Mouse (Mus musculus) kidney, postnatal 0 days (tissue): ENCODE results near the gene Il20. TPM values are rescaled to one million over a fixed set of nuclear protein-coding genes. Genes with fewer than 3 reads are reported as not detected.
A peak's percentile ranks its signal among the peaks of the same experiment; 100 is the strongest.

Experiments
- ATAC-seq: fragments of 200-750 bp; cut with Nextera tagmentation; replicated peaks from 2 replicates; pipeline ENCODE4 v1.8.0; 2017; ENCODE audit warnings: low read depth, moderate number of reproducible peaks, moderate TSS enrichment, moderate library complexity; ENCODE audit not compliant: low FRiP score
- DNase-seq: peaks from one replicate; pipeline ENCODE4 v3.0.0-alpha.2; 2016; ENCODE audit warnings: low spot score
- H3K27ac ChIP-seq: fragments of 300-500 bp; sonication (generic); 2 replicates; pipeline ENCODE4 v1.5.1; 2014; ENCODE audit warnings: mild to moderate bottlenecking
- H3K27me3 ChIP-seq: fragments of 300-500 bp; sonication (generic); 2 replicates; pipeline ENCODE4 v1.6.1; 2014; ENCODE audit warnings: low read length, mixed read lengths; ENCODE audit not compliant: insufficient read depth
- H3K36me3 ChIP-seq: fragments of 300-500 bp; sonication (generic); 2 replicates; pipeline ENCODE4 v1.6.1; 2014; ENCODE audit warnings: low read length, mixed read lengths; ENCODE audit not compliant: insufficient read depth
- H3K4me1 ChIP-seq: fragments of 300-500 bp; sonication (generic); replicated peaks from 2 replicates; pipeline ENCODE4 v1.6.1; 2014; ENCODE audit warnings: antibody characterized with exemption, low read length, mixed read lengths; ENCODE audit not compliant: insufficient read depth
- H3K4me2 ChIP-seq: fragments of 300-500 bp; sonication (generic); 2 replicates; pipeline ENCODE4 v1.6.1; 2014; ENCODE audit warnings: mild to moderate bottlenecking, low read length, moderate library complexity, mixed read lengths
- H3K4me3 ChIP-seq: fragments of 300-500 bp; sonication (generic); replicated peaks from 2 replicates; pipeline ENCODE4 v1.5.1; 2014; ENCODE audit warnings: low read depth, low read length
- H3K9ac ChIP-seq: fragments of 300-500 bp; sonication (generic); 2 replicates; pipeline ENCODE4 v1.6.1; 2014; ENCODE audit warnings: low read depth, low read length
- H3K9me3 ChIP-seq: fragments of 300-500 bp; sonication (generic); replicated peaks from 2 replicates; pipeline ENCODE4 v1.6.1; 2016; ENCODE audit warnings: low read length, inconsistent platforms, mixed read lengths
- CTCF ChIP-seq: IDR thresholded peaks from 2 replicates; pipeline ENCODE4 v1.5.1; 2016; ENCODE audit warnings: antibody characterized with exemption, low read depth, mild to moderate bottlenecking, moderate library complexity
- WGBS: fragments of 180-500 bp; shearing (Covaris S2); extraction: QIAGEN DNeasy Blood & Tissue Kit; methylation state at CpG from one replicate; pipeline ENCODE4 v1.1.7; 2014; 5-methylcytosine and 5-hydroxymethylcytosine counted together
- polyA plus RNA-seq: library from polyadenylated mRNA; unstranded; fragments of >200 nt; fragmentation: Nextera tagmentation; extraction: Ambion mirVana; gene quantifications from 2 replicates; pipeline ENCODE4 v1.2.1, GENCODE M21; 2015

Gene Il20
- not detected in 2 replicates for polyA plus RNA-seq

GRCm38 (mm10) chr1:130911401-130912010 lies at the start of gene Il20:
TSS of gene Il20 (minus strand) at chr1:130911451.
- DNase-seq, result no peak
- Histone ChIP-seq H3K27me3 (no peaks in the 10 kb centered on the region), H3K4me1 (no peaks in the 10 kb centered on the region), H3K36me3 (no peaks in the 10 kb centered on the region), H3K9ac (no peak within 1 kb of the TSS), H3K4me3 (no peak within 1 kb of the TSS), H3K9me3 (no peaks in the 10 kb centered on the region), H3K4me2 (no peak within 1 kb of the TSS), H3K27ac (no peak within 1 kb of the TSS)
- no peak for TF ChIP-seq CTCF
- ATAC-seq, result no peak
- 82% methylated on average over 12 of the region's 12 CpGs for WGBS

DNA sequence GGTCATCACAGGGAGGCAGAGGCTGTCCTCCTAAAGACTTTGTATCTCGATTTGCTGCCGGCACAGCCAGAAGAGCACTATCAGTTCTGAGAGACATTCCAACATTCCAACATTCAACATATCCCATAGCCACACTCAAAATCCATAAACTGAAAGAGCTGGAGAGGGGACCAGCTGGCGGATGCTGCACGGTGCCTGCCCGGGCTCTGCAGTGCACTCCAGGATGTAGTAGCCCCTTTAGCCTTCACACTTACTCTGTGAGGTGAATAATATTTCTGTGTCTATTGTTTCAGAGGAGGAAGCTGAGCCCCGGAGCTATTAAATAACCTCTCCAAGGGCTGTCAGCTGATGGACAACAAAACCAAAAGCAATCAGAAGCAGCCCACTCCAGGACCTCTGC lies 35.7 kb upstream of the Il20 start:
- H3K4me3 ChIP-seq, result no peak overlapping the region
- no peaks in the 10 kb centered on the region for H3K4me1 ChIP-seq
- TF ChIP-seq CTCF, result no peak
- DNase-seq (peak; percentile 58), ATAC-seq (no peak)
- WGBS, result 27% methylated on average over 6 of the region's 6 CpGs
- no peak overlapping the region for H3K9ac ChIP-seq
- H3K27me3 ChIP-seq, result no peaks in the 10 kb centered on the region
- H3K36me3 ChIP-seq, result no peaks in the 10 kb centered on the region
- no peaks in the 10 kb centered on the region for H3K9me3 ChIP-seq
- H3K4me2 ChIP-seq, result no peak overlapping the region; the same call in 1 of the 2 replicates
- H3K27ac ChIP-seq, result no peak overlapping the region

GRCm38 (mm10) chr1:130941801-130942200 lies 30.6 kb upstream of the Il20 start:
- no peaks in the 10 kb centered on the region for H3K36me3 ChIP-seq
- no peak for TF ChIP-seq CTCF
- no peak overlapping the region for H3K27ac ChIP-seq
- WGBS, result 21% methylated on average over 3 of the region's 3 CpGs
- H3K4me3 ChIP-seq, result no peak overlapping the region
- H3K27me3 ChIP-seq, result no peaks in the 10 kb centered on the region
- ATAC-seq (no peak), DNase-seq (peak; percentile 6)
- no peaks in the 10 kb centered on the region for H3K4me1 ChIP-seq
- H3K9ac ChIP-seq, result no peak overlapping the region
- no peaks in the 10 kb centered on the region for H3K9me3 ChIP-seq
- no peak overlapping the region for H3K4me2 ChIP-seq

GRCm38 (mm10) chr1:130940065-130940687 lies 28.9 kb upstream of the Il20 start, which contains the start of gene Il19:
TSS of gene Il19 (minus strand) at chr1:130940115.
- 55% methylated on average over 4 of the region's 4 CpGs for WGBS
- DNase-seq, result no peak

DNA sequence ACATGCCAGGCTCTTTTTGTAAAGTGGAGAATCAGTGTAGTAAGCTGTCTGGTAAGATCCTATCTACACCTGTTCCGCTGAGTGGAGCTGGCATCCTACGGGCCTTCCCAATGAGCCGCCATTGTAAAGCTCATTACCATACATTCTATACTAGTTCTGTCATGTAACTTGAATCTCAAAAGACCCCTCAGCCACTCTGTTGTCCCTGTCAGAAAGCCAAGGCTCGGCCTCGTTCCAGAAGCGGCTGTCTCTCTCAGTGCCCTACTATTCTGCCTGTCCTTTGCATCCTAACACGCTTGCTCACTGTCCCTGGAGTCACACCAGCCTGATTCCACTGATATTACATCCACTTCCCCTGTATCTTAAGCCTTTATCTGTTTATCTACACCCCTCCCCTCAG lies 26.9 kb upstream of the Il20 start:
- Histone ChIP-seq H3K4me2 (no peak overlapping the region), H3K4me1 (no peaks in the 10 kb centered on the region), H3K9ac (no peak overlapping the region), H3K4me3 (no peak overlapping the region), H3K9me3 (no peaks in the 10 kb centered on the region), H3K36me3 (no peaks in the 10 kb centered on the region), H3K27ac (no peak overlapping the region), H3K27me3 (no peaks in the 10 kb centered on the region)
- no peak for TF ChIP-seq CTCF
- ATAC-seq (no peak), DNase-seq (no peak)
- 77% methylated on average over 7 of the region's 7 CpGs for WGBS

More at GRCm38 (mm10) chr1:130940065-130940687, 28.9 kb upstream of the Il20 start, which contains the start of gene Il19:
- Histone ChIP-seq H3K27me3 (no peaks in the 10 kb centered on the region), H3K9me3 (no peaks in the 10 kb centered on the region), H3K9ac (no peak within 1 kb of the TSS), H3K36me3 (no peaks in the 10 kb centered on the region), H3K4me1 (no peaks in the 10 kb centered on the region), H3K27ac (no peak within 1 kb of the TSS), H3K4me3 (no peak within 1 kb of the TSS), H3K4me2 (no peak within 1 kb of the TSS)
- no peak for ATAC-seq
- TF ChIP-seq CTCF, result no peak

GRCm38 (mm10) chr1:130937170-130937569 lies 25.9 kb upstream of the Il20 start:
- WGBS, result 81% methylated on average over 4 of the region's 4 CpGs

More at GRCm38 (mm10) chr1:130937170-130937569, 25.9 kb upstream of the Il20 start:
- Histone ChIP-seq H3K4me3 (no peak overlapping the region), H3K4me2 (no peak overlapping the region), H3K9me3 (no peaks in the 10 kb centered on the region), H3K27ac (no peak overlapping the region), H3K36me3 (no peaks in the 10 kb centered on the region), H3K9ac (no peak overlapping the region), H3K27me3 (no peaks in the 10 kb centered on the region), H3K4me1 (no peaks in the 10 kb centered on the region)
- no peak for TF ChIP-seq CTCF
- DNase-seq (no peak), ATAC-seq (no peak)
